Mouse (Mus musculus) adrenal gland, postnatal 10 days (tissue): ENCODE measurements around the gene Ms4a8a. TPM values are rescaled to one million over a fixed set of nuclear protein-coding genes. Genes with fewer than 3 reads are reported as not detected.
"Not testable (repeated sequence)": the region's sequence is repeated elsewhere in the genome, so short reads cannot be mapped to it uniquely, and the experiment has no call there.

Experiments used
- DNase-seq: peaks from one replicate; pipeline ENCODE4 v3.0.0; 2021; ENCODE audit warnings: mixed read lengths
- long read RNA-seq, 2 experiments: library from polyadenylated mRNA; stranded (forward); transcript quantifications; one replicate each; pipeline ENCODE4 v2.0.0; 2021
- total RNA-seq, 2 experiments: library from RNA; stranded (reverse); gene quantifications; 2 replicates each; pipeline ENCODE4 v1.2.3; 2021

Gene Ms4a8a
- 1 to 10 TPM; 1.2 to 2.3 TPM for total RNA-seq
- long read RNA-seq, experiment 1 = 0 reads
- long read RNA-seq, experiment 2 = 0 reads

DNA sequence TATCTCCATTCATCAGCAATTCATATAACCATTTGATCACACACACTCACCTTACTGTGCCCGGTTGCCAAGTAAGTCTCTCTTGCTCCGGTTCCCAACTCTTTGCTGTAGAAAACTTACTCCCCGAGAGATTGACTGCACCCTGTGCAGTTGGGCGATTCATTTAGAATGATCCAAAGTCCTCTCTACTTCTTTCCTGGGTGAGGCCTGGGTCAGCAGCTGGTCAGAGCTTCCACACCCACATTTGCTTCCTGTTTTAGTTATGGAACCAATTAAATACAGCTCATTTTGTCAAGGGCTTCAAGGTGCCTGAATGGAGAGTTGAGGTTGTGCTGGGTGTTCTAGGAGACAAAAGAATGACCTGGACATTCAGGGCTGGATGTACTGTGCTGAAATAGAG is at the start of gene Ms4a8a:
Gene Ms4a8a (minus strand): TSS at position 169 of the 400 bp plus-strand sequence.
- DNase-seq = no peak

DNA sequence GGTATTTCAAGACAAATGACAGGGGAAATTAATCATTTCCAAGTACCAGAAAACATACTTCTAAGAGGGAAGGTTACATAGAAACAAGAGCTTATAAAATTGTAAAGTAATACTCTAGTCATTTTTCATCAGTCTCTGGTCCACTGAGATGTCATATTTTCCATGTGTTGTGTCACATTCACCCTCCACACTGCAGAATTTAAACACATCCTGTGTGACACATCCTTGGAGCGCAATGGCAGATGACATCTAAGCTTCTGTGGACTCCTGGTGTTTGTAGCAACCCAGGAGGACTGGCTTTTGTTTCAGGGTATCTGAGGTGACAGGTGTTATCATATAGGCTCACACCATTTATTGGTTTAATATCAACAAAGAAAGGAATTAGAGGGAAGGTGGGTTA is 48.8 kb upstream of the Ms4a8a start:
- DNase-seq = no peak

DNA sequence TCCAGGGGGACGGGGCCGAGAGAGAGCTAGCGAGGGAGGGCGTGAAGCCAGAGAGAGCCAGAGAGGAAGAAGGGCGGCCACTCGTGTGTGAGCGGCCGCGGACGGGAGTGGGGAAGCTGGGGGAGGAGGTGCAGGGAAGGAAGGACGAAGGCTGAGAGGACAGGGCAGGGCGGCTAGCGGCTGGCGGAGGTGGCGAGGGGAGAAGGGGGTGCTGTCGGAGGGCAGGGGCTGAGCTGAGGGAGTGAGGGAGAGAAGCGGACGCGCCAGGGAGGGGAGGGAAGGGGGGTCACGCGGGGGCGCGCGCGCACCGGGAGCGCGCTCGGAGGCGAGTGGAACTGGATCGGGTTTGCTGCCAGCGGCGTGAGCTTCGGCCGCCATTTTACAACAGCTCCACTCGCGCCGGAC is 40.1 kb upstream of the Ms4a8a start:
- peak; percentile 15 for DNase-seq

DNA sequence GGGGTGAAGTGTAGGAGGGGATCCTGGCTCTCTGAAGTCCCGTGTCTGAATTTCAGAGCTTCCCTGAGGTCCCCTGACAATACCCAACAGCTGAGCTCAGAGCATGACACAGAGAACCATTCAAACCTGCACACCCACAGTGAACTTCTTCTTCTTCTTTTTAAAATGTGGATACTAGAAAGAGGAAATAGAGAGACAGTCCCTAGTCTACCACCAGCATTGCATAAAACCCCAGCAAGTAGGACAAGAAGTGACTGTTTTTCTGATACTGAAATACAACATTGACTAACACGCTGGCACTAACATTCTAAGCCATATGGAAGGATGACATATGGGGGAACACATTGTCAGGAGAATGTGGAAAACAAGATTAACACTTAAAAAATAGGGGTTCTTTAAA is 38.4 kb upstream of the Ms4a8a start:
- no peak for DNase-seq

DNA sequence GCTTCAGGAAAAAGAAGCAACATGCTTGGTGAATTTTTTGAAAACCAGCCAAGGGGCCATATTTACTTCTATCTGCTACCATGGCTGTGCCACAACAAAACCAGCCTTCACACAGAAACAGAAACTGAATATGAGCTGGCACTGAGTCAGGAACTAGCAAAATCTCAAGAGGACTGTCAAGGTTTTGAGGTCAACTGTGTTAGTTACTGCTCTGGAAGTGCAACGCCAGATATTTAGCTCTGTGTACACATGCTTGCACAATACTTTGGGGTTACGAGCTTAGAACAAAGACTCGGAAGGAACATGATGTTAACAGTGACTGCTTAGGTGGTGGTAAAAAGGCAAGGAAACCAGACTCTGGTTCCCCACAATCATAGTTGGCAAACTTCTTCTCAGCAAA is 26.8 kb upstream of the Ms4a8a start:
- DNase-seq = peak; percentile 47

DNA sequence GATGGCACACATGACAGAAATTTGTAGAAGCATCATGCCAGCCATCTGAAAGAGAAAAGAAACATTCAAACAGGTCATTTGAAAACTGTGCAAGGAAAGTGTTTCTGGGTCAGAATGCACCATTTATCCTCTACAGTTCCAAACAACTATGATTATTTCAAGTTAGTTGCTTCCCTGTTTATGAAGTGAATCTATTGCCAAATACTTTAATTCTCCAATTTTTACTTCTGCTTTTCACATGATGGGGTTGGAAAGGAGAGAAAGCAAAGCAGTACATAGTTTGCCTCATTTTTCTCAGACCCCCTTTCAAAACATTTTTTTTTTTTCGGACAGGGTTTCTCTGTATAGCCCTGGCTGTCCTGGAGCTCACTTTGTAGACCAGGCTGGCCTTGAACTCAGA is 21.0 kb upstream of the Ms4a8a start:
- DNase-seq = no peak

DNA sequence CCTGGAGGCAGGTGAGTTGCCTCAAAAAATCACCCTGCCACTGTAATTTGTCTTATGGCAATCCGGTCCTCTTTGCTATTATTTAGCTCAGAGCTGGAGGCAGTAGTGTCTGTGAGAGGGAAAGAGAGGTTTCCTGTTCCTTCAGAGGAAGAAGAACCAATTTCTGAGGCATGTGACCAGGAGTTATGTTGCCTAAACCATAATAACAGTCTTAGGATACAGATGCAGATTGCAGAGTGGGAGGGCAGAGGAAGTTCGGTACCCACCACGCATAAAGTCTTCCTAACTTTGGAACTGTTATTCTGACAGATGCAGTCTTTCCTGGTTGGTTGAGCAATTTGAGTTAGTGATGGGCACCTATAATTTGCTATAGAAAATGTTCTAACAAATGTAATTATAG is 17.5 kb upstream of the Ms4a8a start:
- DNase-seq = no peak

DNA sequence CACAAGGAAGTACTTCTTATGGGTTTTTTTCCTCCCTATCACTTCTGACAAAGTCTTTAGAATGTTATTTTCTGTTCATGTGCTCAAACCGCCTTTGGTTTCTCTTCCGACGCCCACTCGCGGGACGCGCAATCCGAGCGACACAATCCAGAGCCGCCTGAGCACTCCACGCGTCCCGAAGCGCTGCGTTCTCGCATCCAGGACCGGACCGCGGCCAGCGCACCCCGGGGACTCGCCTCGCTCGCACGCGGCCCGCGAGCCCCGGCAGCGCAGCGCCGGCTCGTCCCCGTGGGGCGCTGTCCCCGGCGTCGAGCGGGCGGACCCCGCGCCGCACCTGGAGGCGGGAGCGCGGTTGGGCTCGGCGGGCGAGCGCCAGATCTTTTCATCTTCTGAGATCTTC is 11.2 kb upstream of the Ms4a8a start:
- DNase-seq = peak; percentile 5

DNA sequence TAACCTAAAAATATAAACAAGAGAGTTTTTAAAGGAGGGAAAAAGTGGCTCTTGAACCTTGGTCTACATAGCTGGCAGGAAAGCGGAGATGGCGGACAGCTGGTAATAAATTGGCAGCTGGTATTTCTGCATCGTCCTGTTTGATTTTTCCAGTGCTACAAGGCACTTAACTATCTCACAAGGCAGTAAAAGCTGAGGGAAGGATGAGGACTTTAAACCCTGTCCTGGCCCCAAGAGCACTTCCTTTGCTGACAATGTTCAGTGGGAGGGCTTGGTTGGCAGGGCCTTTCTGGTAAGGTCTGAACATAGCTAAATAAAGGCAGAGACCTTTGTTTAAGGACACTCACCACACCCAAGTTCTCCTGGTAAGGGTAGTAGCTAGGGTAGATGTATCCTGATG is 10.5 kb downstream of the Ms4a8a start:
- no peak for DNase-seq

DNA sequence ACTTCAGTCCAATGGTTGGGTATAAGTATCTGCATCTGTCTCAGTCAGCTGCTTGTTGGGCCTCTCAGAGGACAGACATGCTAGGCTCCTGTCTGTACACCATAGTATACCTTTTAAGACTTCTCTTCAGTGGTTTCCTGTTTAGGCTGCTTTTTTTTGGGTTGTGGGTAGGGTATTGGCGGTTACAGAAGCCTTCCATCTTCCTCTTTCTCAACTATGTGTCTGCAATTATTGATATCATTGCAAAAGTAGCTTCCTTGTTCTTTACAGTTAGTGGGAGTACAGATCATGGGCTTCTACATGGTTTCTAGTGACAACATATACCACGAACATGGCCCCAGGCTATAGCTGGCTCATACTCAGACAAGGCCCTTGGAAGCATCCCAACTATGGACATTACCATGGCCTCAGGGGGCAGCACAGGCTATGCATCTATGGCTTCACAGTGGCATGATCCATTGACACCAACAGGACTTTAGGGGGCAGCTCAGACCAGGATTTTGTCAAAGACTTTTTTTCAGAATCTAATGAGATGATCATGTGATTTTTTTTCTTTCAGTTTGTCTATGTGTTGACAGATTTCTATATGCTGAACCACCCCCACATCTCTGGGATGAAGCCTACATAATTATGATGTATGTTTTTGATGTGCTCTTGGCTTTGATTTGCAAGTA is 15.6 kb downstream of the Ms4a8a start:
- no peak for DNase-seq

DNA sequence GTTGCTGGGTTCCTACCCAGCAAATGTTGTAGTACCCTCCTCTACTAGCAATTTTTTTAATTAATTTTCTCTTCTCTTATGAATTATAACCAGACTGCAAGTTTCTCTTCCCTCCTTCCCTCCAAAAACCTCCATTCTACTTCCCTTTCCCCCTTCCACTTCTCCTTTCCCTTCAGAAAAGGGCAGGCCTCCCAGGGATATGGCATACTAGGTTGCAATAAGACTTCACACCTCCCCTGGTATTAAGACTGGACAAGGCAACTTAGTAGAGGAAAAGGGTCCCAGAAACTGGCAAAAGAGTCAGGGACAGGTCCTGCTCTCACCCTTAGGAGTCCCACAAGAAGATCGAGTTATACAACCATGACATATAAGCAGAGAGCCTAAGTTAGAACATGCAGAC is 20.0 kb downstream of the Ms4a8a start:
- DNase-seq = no peak

DNA sequence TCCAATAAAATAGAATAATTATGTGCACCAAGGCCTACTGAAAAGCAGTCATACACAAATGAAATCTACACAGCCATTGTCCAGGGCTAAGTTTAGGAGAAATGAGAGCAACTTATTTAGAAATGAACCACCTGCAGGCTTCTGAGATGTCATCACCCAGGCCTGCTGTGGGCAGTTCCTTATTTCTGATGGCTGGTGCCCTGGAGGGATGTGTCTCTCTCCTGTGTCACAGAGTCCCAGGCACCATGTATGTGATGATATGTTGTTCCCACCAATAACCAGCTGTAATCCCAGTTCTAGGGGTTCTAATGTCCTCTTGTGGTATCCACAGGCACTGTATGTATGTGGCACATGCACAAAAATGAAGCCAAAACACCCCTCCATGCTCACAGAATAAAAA is 20.9 kb downstream of the Ms4a8a start:
- no peak for DNase-seq

DNA sequence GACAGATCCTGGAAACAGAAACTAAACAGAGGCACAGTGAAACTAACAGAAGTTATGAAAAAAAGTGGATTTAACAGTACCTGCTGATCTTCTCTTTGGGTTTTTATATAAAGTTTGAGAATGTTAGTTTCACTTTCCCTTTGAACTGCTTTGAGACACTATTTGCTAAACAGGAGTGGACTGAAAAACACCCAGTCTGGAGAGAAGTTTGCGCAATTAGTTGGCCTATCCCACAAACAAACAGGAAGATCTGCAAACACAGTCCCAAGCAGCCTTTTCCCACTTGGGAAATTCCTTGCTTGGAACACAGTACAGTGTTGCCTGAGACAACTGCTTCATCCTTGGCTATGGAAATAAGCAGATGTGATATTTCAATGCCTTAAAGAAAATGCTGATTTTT is 25.2 kb downstream of the Ms4a8a start:
- DNase-seq = not testable (repeated sequence)

DNA sequence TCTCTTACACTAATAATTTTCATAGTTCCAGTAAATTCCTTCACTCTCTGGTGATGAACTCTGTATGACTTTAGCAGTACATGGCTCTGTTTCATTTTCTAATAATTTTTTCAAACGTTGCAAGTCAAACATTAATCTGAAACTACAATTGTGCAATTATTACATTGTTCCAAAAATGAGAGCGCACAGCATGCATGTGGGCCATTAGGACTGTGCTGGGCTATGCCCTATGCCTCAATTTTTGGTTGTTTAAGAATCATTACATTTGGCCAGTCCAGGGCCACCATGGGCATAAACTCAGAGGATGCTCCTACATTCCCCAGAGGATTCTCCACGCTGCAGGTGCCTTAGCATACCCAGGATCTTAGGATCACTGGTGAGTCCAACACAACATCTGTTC is 27.6 kb downstream of the Ms4a8a start:
- no peak for DNase-seq

DNA sequence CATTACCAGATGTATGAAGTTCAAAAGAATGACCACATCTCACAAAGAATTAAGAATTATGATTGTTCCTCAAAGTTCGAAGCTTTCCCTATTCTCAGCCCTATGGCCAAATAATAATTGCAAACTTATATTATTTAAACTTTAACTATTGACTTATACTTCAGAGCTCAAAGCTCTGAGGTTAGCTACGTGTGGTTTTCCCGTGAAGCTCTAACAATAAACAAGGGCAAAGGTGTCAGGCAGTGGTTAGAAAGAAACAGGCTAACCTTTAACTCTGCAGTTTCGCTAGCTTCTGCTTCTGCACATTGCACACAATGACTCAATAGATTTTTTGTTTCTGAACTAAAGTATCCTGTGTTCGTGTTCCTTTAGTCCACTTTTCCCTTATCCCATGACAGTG is 28.0 kb downstream of the Ms4a8a start:
- no peak for DNase-seq

DNA sequence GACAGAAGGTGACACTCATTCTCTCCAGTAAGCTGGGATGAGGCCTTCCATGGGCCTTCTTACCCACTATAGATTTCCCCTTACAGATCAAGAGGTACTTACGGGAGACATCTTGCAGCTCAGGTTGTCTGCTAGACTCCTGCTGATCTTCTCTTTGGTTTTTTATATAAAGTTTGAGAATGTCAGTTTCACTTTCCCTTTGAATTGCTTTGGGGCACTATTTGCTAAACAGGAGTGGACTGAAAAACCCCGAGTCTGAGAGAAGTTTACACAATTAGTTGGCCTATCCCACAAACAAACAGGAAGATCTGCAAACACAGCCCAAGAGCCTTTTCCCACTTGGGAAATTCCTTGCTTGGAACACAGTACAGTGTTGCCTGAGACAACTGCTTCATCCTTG is 30.6 kb downstream of the Ms4a8a start:
- no peak for DNase-seq

DNA sequence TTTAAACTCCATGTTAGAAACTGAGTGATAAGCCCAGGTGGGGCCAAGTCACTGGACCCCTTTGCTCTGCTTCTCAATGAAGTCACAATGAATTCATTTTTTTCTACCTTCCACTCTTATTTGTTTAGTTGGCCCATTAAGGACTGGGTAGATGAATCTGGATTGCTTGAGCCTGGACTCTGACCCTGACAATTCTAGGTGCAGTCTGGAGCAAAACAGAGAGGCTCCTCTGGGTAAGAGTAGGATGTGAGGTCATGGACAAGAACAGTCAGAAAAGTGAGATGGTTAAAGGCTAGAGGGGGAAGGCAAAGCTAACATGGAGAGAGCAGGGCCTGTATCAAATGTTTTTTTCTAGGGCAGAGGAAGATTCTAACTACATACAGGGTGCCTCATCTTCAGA is 31.5 kb downstream of the Ms4a8a start:
- no peak for DNase-seq

DNA sequence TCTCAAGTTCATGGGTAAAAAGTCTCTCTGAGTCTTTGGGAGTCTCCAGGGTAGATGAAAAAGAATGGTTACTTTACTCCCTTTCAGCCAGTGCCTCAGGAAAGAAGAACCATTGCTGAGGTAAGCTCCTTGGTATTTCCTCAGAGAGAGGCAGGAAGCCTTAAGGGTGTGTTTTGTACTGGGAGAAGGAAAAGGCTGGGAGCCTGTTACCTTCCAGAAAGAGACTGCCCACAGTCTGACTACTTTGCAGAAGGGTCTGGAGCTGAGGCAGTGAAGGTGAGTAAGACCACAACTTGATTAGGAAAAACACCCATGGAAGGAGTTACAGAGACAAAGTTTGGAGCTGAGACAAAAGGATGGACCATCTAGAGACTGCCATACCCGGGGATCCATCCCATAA is 32.4 kb downstream of the Ms4a8a start:
- no peak for DNase-seq

DNA sequence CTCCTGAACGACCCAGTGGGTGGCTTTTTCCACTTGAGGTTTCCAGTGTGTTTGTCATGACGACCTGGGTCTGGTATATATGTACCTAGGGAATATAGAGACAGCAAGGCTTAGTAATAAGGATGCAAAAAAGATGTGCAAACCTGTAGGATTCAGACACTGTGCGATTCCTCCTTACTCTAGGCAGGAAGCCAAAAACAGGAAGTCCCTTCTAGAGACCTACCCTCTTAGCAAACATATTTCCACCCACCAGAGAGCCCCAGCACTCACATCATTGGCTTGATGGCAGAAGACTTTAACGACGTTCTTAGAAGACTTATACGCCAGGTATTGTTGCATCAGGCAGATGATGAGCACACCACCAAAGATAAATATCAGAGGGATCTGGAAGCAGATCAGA is 32.9 kb downstream of the Ms4a8a start:
- no peak for DNase-seq

DNA sequence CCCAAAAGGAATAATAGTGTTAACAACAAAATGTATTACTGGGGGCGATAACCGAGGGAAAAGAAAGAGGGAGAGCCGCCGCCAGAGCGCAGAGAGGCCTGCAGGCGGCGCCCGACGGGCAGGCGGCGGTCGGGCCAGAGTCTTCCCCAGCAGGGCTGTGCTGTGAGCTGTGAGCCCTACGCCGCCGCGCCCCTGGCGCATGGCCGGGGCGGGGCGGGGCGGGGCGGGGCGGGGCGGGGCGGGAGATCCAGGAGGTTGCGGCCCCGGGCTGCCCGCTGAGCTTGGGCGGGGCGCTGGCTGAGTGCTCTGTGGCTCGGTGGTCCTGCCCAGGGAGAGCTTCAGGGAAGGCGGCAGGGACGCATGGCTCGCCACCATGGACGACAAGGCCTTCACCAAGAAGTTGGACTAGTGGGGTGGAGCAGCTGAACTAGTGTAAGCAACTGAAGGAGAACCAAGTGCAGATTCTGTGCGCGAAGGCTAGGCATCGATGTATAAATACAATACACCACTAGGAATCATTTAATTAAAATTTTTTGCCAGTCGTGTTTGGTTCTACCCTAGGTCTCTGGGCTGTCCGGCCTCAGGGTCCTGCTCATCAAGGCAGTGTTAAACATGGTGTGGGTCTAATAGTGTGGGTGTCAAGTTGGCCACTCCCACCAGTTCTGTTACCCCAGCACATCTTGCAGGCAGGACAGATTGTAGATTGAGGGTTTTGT is 35.7 kb downstream of the Ms4a8a start:
- DNase-seq = peak; percentile 73

DNA sequence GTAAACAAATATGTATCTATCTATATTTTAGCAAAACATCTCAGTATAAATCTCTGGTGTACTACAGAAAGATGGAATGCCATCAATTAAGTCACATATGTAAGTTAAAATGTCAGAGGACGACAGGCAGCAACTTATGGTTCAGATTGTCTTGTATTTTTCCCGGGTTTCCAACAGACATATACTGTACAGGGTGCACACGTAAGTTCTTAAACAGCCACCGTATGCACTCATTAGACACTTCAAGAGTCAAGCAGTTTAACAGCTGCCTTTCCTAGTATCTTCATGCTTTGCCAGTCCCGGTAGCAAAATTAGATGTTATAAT is 36.3 kb downstream of the Ms4a8a start:
- no peak for DNase-seq

DNA sequence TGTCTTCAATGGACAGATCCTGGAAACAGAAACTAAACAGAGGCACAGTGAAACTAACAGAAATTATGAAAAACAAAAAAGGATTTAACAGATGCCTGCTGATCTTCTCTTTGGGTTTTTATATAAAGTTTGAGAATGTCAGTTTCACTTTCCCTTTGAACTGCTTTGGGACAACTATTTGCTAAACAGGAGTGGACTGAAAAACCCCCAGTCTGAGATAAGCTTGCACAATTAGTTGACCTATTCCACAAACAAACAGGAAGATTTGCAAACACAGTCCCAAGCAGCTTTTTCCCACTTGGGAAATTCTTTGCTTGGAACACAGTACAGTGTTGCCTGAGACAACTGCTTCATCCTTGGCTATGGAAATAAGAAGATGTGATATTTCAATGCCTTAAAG is 43.3 kb downstream of the Ms4a8a start:
- no peak for DNase-seq

DNA sequence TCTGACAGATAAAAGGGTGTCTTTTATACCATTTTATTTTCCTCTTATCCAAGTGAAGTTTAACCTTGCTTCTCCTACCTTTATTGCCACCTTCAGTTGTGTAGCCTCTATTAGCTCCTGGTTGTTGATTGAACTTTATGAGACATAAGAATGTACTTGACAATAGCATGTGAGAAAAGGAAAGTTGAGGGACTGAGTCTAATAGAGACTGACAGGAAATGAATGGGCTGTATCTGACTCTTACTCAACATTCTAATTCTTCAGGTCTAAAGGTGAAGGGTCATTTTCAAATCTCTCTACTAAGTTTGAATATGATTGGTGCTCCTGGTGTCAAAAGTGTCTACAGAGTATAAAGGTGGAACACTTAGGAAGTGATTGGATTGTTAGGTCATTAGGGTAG is 58.5 kb downstream of the Ms4a8a start:
- no peak for DNase-seq

DNA sequence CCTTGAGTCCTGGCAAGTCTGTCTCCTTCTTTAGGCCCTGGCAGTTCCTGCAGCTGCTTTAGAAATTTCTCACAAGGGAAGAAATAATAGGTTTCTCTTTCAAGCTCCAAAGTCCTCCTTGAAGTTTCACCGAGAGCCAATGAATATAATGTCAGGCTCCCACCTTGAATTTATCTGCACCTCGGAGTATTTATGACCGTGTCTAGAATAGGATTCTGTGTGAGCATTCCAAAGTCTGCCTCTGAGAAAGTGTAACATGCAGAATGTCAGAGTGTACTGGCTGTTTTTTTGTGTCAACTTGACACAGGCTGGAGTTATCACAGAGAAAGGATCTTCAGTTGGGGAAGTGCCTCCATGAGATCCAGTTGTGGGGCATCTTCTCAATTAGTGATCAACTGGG is 63.0 kb downstream of the Ms4a8a start, which contains the start of gene Ms4a18:
Gene Ms4a18 (minus strand): TSS at position 141 of the 400 bp plus-strand sequence.
- DNase-seq = no peak
